Mouse (Mus musculus) stomach, postnatal 0 days (tissue): ENCODE results near the gene Zdhhc17.

ENCODE experiments used
- CTCF ChIP-seq: IDR thresholded peaks from 2 replicates; pipeline ENCODE4 v1.5.1; 2016; ENCODE audit warnings: antibody characterized with exemption, low read depth, mild to moderate bottlenecking, moderate library complexity
- EP300 ChIP-seq: optimal IDR thresholded peaks from 2 replicates; pipeline ENCODE3; 2016; ENCODE audit warnings: antibody characterized with exemption

DNA sequence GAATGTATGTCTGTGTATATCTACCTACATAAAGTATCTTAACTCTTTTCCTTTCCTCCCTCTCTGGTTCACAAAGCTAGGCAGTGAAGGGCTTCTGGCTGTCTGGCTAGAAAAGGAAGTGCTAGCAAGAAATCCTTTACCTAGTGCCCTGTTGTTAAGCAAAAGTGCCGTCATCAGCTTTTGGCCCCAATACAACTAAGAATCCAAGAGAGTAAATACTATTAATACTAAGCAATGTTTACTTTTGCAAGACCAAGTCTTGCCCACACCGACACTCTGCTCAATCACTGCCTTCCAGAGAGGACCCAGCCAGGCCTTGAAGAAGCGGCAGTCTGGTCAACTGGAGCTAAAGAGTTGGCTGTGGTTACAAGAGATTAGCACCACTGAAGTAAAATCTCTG, 38.9 kb downstream of the Zdhhc17 start:
- TF ChIP-seq EP300 (no peak), CTCF (no peak)
